Mouse (Mus musculus) forebrain, embryonic 16.5 days (tissue): Measurements from ENCODE around the gene Fancc. TPM values are rescaled to one million over a fixed set of nuclear protein-coding genes. Genes with fewer than 3 reads are reported as not detected.
"Not testable (repeated sequence)": the region's sequence is repeated elsewhere in the genome, so short reads cannot be mapped to it uniquely, and the experiment has no call there.

Experiments
- ATAC-seq: fragments of 200-750 bp; cut with Nextera tagmentation; 2 replicates; pipeline ENCODE4 v1.8.0; 2017; ENCODE audit warnings: mild to moderate bottlenecking, moderate library complexity
- H3K27ac ChIP-seq: fragments of 300-500 bp; sonication (generic); 2 replicates; pipeline ENCODE4 v1.5.1; 2014; ENCODE audit warnings: low read length, control low read depth
- H3K27me3 ChIP-seq: fragments of 300-500 bp; sonication (generic); replicated peaks from 2 replicates; pipeline ENCODE4 v1.6.1; 2014; ENCODE audit warnings: low read length; ENCODE audit not compliant: control insufficient read depth, insufficient read depth
- H3K36me3 ChIP-seq: fragments of 300-500 bp; sonication (generic); 2 replicates; pipeline ENCODE4 v1.6.1; 2014; ENCODE audit not compliant: control insufficient read depth, insufficient read depth
- H3K4me1 ChIP-seq: fragments of 300-500 bp; sonication (generic); replicated peaks from 2 replicates; pipeline ENCODE4 v1.6.1; 2014; ENCODE audit warnings: low read length; ENCODE audit not compliant: control insufficient read depth, insufficient read depth
- H3K4me2 ChIP-seq: fragments of 300-500 bp; sonication (generic); 2 replicates; pipeline ENCODE4 v1.6.1; 2014; ENCODE audit warnings: mild to moderate bottlenecking, low read length, control low read depth
- H3K4me3 ChIP-seq: fragments of 300-500 bp; sonication (generic); replicated peaks from 2 replicates; pipeline ENCODE4 v1.5.1; 2014; ENCODE audit warnings: mild to moderate bottlenecking, low read length, control low read depth
- H3K9ac ChIP-seq: fragments of 300-500 bp; sonication (generic); replicated peaks from 2 replicates; pipeline ENCODE4 v1.6.1; 2014; ENCODE audit warnings: low read depth, low read length, control low read depth
- H3K9me3 ChIP-seq: fragments of 300-500 bp; sonication (generic); 2 replicates; pipeline ENCODE4 v1.6.1; 2016; ENCODE audit warnings: low read length; ENCODE audit not compliant: control insufficient read depth
- WGBS: fragments of 180-500 bp; shearing (Covaris S2); extraction: QIAGEN DNeasy Blood & Tissue Kit; methylation state at CpG from one replicate; pipeline ENCODE4 v1.1.7; 2014; 5-methylcytosine and 5-hydroxymethylcytosine counted together
- polyA plus RNA-seq: library from polyadenylated mRNA; unstranded; fragments of >200 nt; fragmentation: Nextera tagmentation; extraction: Ambion mirVana; gene quantifications from 2 replicates; pipeline ENCODE4 v1.2.1, GENCODE M21; 2015

Fancc gene
- polyA plus RNA-seq, 1 experiment from 2014 or later = 13.7 TPM

GRCm38 (mm10) chr13:63356101-63356500 is 141.0 kb downstream of the Fancc start:
- WGBS = 95% methylated on average over 4 of the region's 4 CpGs
- no peak overlapping the region for H3K9ac ChIP-seq
- H3K9me3 ChIP-seq = no peaks in the 10 kb centered on the region
- no peak overlapping the region for H3K4me3 ChIP-seq
- no peaks in the 10 kb centered on the region for H3K27me3 ChIP-seq
- H3K4me2 ChIP-seq = no peak overlapping the region
- H3K4me1 ChIP-seq = no peaks in the 10 kb centered on the region
- no peaks in the 10 kb centered on the region for H3K36me3 ChIP-seq
- ATAC-seq = no peak
- H3K27ac ChIP-seq = no peak overlapping the region

- not testable (repeated sequence) for H3K27ac ChIP-seq, H3K9me3 ChIP-seq, H3K36me3 ChIP-seq, H3K4me2 ChIP-seq, H3K27me3 ChIP-seq, H3K4me1 ChIP-seq, H3K9ac ChIP-seq, H3K4me3 ChIP-seq, ATAC-seq
- WGBS = 81% methylated on average over 4 of the region's 4 CpGs
Measured at GRCm38 (mm10) chr13:63353312-63353711, 143.8 kb downstream of the Fancc start.

GRCm38 (mm10) chr13:63350076-63350475 is 147.0 kb downstream of the Fancc start:
- WGBS = 96% methylated on average over 4 of the region's 4 CpGs
- Histone ChIP-seq H3K4me1 (no peaks in the 10 kb centered on the region), H3K9me3 (no peaks in the 10 kb centered on the region), H3K27ac (no peak overlapping the region), H3K9ac (no peak overlapping the region), H3K27me3 (no peaks in the 10 kb centered on the region), H3K4me3 (no peak overlapping the region), H3K4me2 (no peak overlapping the region), H3K36me3 (no peaks in the 10 kb centered on the region)
- no peak for ATAC-seq

GRCm38 (mm10) chr13:63347639-63348038 is 149.4 kb downstream of the Fancc start:
- ATAC-seq = no peak
- Histone ChIP-seq H3K9me3 (no peaks in the 10 kb centered on the region), H3K27me3 (no peaks in the 10 kb centered on the region), H3K4me1 (no peaks in the 10 kb centered on the region), H3K4me3 (no peak overlapping the region), H3K27ac (no peak overlapping the region), H3K4me2 (no peak overlapping the region), H3K36me3 (no peaks in the 10 kb centered on the region), H3K9ac (no peak overlapping the region)
- WGBS = 88% methylated on average over 2 of the region's 2 CpGs

- Histone ChIP-seq H3K4me3 (no peak overlapping the region), H3K9me3 (no peaks in the 10 kb centered on the region), H3K4me1 (no peaks in the 10 kb centered on the region), H3K9ac (no peak overlapping the region), H3K4me2 (no peak overlapping the region), H3K36me3 (no peaks in the 10 kb centered on the region), H3K27ac (no peak overlapping the region), H3K27me3 (no peaks in the 10 kb centered on the region)
- no peak for ATAC-seq
- 73% methylated on average over 5 of the region's 5 CpGs for WGBS
Measured at GRCm38 (mm10) chr13:63345476-63346225, 151.4 kb downstream of the Fancc start.

GRCm38 (mm10) chr13:63344481-63344880 is 152.6 kb downstream of the Fancc start:
- H3K4me2 ChIP-seq = no peak overlapping the region
- WGBS = 96% methylated on average over 3 of the region's 3 CpGs

GRCm38 (mm10) chr13:63342781-63343180 is 154.3 kb downstream of the Fancc start:
- Histone ChIP-seq H3K9ac (no peak overlapping the region), H3K9me3 (no peaks in the 10 kb centered on the region), H3K4me3 (no peak overlapping the region), H3K27ac (no peak overlapping the region), H3K4me1 (peaks cover under 1% of the 10 kb centered on the region; the same call in 1 of the 2 replicates), H3K27me3 (no peaks in the 10 kb centered on the region), H3K4me2 (no peak overlapping the region), H3K36me3 (no peaks in the 10 kb centered on the region)
- no peak for ATAC-seq
- WGBS = 80% methylated on average over 2 of the region's 2 CpGs

More at GRCm38 (mm10) chr13:63344481-63344880, 152.6 kb downstream of the Fancc start:
- ATAC-seq = no peak
- H3K9ac ChIP-seq = no peak overlapping the region
- no peak overlapping the region for H3K4me3 ChIP-seq
- H3K9me3 ChIP-seq = no peaks in the 10 kb centered on the region
- no peaks in the 10 kb centered on the region for H3K27me3 ChIP-seq
- no peaks in the 10 kb centered on the region for H3K4me1 ChIP-seq
- no peak overlapping the region for H3K27ac ChIP-seq
- no peaks in the 10 kb centered on the region for H3K36me3 ChIP-seq

- H3K4me1 ChIP-seq = peaks cover 12% of the 10 kb centered on the region
- no peaks in the 10 kb centered on the region for H3K36me3 ChIP-seq
- no peak overlapping the region for H3K9ac ChIP-seq
- H3K4me2 ChIP-seq = no peak overlapping the region
- H3K27ac ChIP-seq = no peak overlapping the region
- H3K4me3 ChIP-seq = no peak overlapping the region
- no peak for ATAC-seq
- no peaks in the 10 kb centered on the region for H3K9me3 ChIP-seq
- WGBS = 94% methylated on average over 4 of the region's 4 CpGs
- H3K27me3 ChIP-seq = no peaks in the 10 kb centered on the region
Measured at GRCm38 (mm10) chr13:63339946-63340345, 157.1 kb downstream of the Fancc start.

- Histone ChIP-seq H3K4me2 (no peak overlapping the region), H3K4me3 (no peak overlapping the region), H3K27ac (no peak overlapping the region), H3K9me3 (no peaks in the 10 kb centered on the region), H3K36me3 (no peaks in the 10 kb centered on the region), H3K9ac (no peak overlapping the region), H3K27me3 (no peaks in the 10 kb centered on the region), H3K4me1 (peaks cover 12% of the 10 kb centered on the region)
- peak; percentile 8; the same call in 1 of the 2 replicates for ATAC-seq
- 52% methylated on average over 8 of the region's 8 CpGs for WGBS
Measured at GRCm38 (mm10) chr13:63337239-63337960, 159.7 kb downstream of the Fancc start.
